Mouse (Mus musculus): Measurements from ENCODE around the gene Fbxl19. TPM values are rescaled to one million over a fixed set of nuclear protein-coding genes. Genes with fewer than 3 reads are reported as not detected.
"Not testable (repeated sequence)": the region's sequence is repeated elsewhere in the genome, so short reads cannot be mapped to it uniquely, and the experiment has no call there.

Gene Fbxl19
- polyA plus RNA-seq, 1 experiment from 2014 or later: 9.4 TPM

DNA sequence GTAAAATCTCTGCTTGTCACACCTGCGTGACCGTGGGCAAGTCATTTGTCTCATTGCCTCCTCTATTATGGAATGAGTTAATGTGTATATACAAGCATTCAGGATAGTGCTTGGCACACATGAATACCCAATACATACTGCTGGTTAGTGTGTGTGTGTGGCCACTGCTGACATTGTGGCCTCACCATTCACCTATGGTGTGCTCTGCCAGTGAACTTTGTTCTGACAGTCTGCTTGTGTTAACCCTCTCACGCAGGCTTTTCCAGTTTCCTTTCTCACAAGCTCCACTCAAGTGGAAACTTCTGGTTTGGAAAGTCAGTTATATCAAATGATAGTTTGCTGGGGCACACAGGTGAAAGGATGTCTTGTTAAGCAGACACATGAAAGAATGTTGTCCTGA, 33.3 kb upstream of the Fbxl19 start:
- no peak overlapping the region for H3K9ac ChIP-seq (replicated peaks)
- H3K27me3 ChIP-seq: no peaks in the 10 kb centered on the region
- H3K27ac ChIP-seq (replicated peaks): no peak overlapping the region
- no peak overlapping the region for H3K4me2 ChIP-seq (replicated peaks)
- H3K4me1 ChIP-seq: peaks cover 35% of the 10 kb centered on the region
- no peaks in the 10 kb centered on the region for H3K9me3 ChIP-seq
- WGBS: 86% methylated on average over 3 of the region's 3 CpGs
- ATAC-seq (replicated peaks): no peak
- H3K4me3 ChIP-seq: no peak overlapping the region
- 0 out of 2 replicates have a peak, but pooled peaks cover 5% of the 10 kb centered on the region for H3K36me3 ChIP-seq

- Histone ChIP-seq H3K4me3 (no peak overlapping the region), H3K9me3 (no peaks in the 10 kb centered on the region), H3K9ac (replicated peaks) (no peak overlapping the region), H3K4me2 (replicated peaks) (no peak overlapping the region), H3K27me3 (no peaks in the 10 kb centered on the region), H3K4me1 (peaks cover 35% of the 10 kb centered on the region), H3K36me3 (0 out of 2 replicates have a peak, but pooled peaks cover under 1% of the 10 kb centered on the region), H3K27ac (replicated peaks) (no peak overlapping the region)
- ATAC-seq (replicated peaks): no peak
- WGBS: 74% methylated on average over 3 of the region's 3 CpGs
These were observed 32.9 kb upstream of the Fbxl19 start for GRCm38 (mm10) chr7:127711456-127711855.

DNA sequence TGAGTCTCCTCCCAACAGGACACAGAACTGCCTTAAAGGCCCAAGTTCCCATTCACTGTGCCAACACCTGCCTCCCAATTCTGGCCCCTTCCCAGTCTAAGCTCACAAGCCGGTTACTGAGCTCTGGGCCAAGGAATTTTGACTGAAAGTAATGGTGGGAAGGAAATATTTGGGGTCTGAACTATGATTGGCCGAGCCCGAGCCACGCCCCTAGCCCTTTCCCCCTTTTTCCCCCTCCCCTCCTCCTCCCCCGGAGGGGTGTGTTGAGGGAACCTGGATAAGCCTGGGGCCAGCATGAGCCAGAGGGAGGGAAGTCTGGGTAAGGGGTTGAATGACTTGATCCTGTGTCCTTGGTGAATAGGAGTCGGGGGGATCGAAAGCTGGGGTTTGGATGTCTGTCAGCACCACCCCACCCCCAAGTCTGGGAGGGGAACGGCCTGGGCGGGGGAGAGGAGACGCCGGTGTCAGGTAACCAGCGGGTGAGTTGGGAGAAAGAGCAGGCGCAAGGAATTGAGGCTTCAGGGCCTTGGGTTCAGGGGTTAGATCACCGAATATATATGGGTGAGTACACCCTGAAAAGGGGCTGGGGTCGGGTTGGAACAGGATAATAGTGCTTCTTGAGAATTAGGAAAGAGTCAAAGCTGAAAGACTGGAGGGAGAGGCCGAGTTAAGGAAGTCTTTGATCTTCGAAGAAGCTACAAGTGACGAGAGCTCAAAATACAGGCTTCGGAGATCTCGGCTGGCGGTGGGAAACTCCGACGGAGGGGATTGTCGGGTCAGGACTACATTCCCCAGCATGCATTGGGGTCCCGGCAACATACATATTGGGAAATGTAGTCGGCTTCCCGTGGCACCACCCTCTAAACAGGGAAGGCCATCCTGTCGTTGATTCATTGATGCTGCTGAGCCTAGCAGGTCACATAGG, 31.6 kb upstream of the Fbxl19 start, which contains the start of gene Ctf1:
Ctf1 (plus strand) TSS at position 276 of the 925 bp plus-strand sequence.
- no peaks in the 10 kb centered on the region for H3K36me3 ChIP-seq
- H3K27me3 ChIP-seq: no peaks in the 10 kb centered on the region
- peak within 1 kb of the TSS; percentile 72 for H3K27ac ChIP-seq (replicated peaks)
- H3K9ac ChIP-seq (replicated peaks): 0 out of 2 replicates have a peak within 1 kb of the TSS, but pooled peaks have one; percentile 3
- H3K4me3 ChIP-seq: peak within 1 kb of the TSS; percentile 30
- ATAC-seq (replicated peaks): peak; percentile 73
- no peaks in the 10 kb centered on the region for H3K9me3 ChIP-seq
- H3K4me2 ChIP-seq (replicated peaks): peak within 1 kb of the TSS; percentile 44
- peaks cover 36% of the 10 kb centered on the region for H3K4me1 ChIP-seq
- WGBS: under 1% methylated on average over 28 of the region's 28 CpGs

GRCm38 (mm10) chr7:127714816-127715215, 29.5 kb upstream of the Fbxl19 start:
- H3K27ac ChIP-seq (replicated peaks): no peak overlapping the region
- 85% methylated on average over 4 of the region's 4 CpGs for WGBS
- H3K9me3 ChIP-seq: no peaks in the 10 kb centered on the region
- H3K4me2 ChIP-seq (replicated peaks): no peak overlapping the region
- no peaks in the 10 kb centered on the region for H3K36me3 ChIP-seq
- ATAC-seq (replicated peaks): no peak
- peaks cover 26% of the 10 kb centered on the region for H3K4me1 ChIP-seq
- H3K9ac ChIP-seq (replicated peaks): no peak overlapping the region
- no peaks in the 10 kb centered on the region for H3K27me3 ChIP-seq
- H3K4me3 ChIP-seq: no peak overlapping the region

DNA sequence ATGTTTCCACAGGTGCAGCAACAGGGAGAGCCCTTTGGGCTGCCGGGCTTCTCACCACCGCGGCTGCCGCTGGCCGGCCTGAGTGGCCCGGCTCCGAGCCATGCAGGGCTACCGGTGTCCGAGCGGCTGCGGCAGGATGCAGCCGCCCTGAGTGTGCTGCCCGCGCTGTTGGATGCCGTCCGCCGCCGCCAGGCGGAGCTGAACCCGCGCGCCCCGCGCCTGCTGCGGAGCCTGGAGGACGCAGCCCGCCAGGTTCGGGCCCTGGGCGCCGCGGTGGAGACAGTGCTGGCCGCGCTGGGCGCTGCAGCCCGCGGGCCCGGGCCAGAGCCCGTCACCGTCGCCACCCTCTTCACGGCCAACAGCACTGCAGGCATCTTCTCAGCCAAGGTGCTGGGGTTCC, 27.4 kb upstream of the Fbxl19 start:
- no peak overlapping the region for H3K27ac ChIP-seq (replicated peaks)
- peak overlapping the region; percentile 61 for H3K4me2 ChIP-seq (replicated peaks)
- ATAC-seq (replicated peaks): peak; percentile 35
- no peaks in the 10 kb centered on the region for H3K9me3 ChIP-seq
- H3K4me1 ChIP-seq: peaks cover 25% of the 10 kb centered on the region
- H3K36me3 ChIP-seq: no peaks in the 10 kb centered on the region
- peak overlapping the region; percentile 39 for H3K4me3 ChIP-seq
- 1% methylated on average over 41 of the region's 41 CpGs for WGBS
- H3K9ac ChIP-seq (replicated peaks): peak overlapping the region; percentile 45
- no peaks in the 10 kb centered on the region for H3K27me3 ChIP-seq

GRCm38 (mm10) chr7:127718339-127718738, 26.0 kb upstream of the Fbxl19 start:
- H3K9me3 ChIP-seq: no peaks in the 10 kb centered on the region
- no peak for ATAC-seq (replicated peaks)
- H3K4me3 ChIP-seq: no peak overlapping the region
- H3K9ac ChIP-seq (replicated peaks): no peak overlapping the region
- 90% methylated on average over 6 of the region's 6 CpGs for WGBS
- no peak overlapping the region for H3K27ac ChIP-seq (replicated peaks)
- H3K27me3 ChIP-seq: no peaks in the 10 kb centered on the region
- H3K4me1 ChIP-seq: peaks cover 13% of the 10 kb centered on the region
- H3K4me2 ChIP-seq (replicated peaks): no peak overlapping the region
- no peaks in the 10 kb centered on the region for H3K36me3 ChIP-seq

- H3K27me3 ChIP-seq: no peaks in the 10 kb centered on the region
- no peaks in the 10 kb centered on the region for H3K9me3 ChIP-seq
- no peak overlapping the region for H3K4me2 ChIP-seq (replicated peaks)
- 86% methylated on average over 6 of the region's 6 CpGs for whole genome bisulfite sequencing
- no peaks in the 10 kb centered on the region for H3K36me3 ChIP-seq
- no peak for ATAC-seq (replicated peaks)
- H3K4me3 ChIP-seq: no peak overlapping the region
- no peak overlapping the region for H3K9ac ChIP-seq (replicated peaks)
- peaks cover 12% of the 10 kb centered on the region for H3K4me1 ChIP-seq
- H3K27ac ChIP-seq (replicated peaks): no peak overlapping the region
These were observed 25.1 kb upstream of the Fbxl19 start for GRCm38 (mm10) chr7:127719258-127719657.

GRCm38 (mm10) chr7:127725490-127725889, 18.9 kb upstream of the Fbxl19 start:
- H3K36me3 ChIP-seq: no peaks in the 10 kb centered on the region
- no peak overlapping the region for H3K27ac ChIP-seq (replicated peaks)
- H3K4me1 ChIP-seq: no peaks in the 10 kb centered on the region
- no peak for ATAC-seq (replicated peaks)
- H3K9ac ChIP-seq (replicated peaks): no peak overlapping the region
- no peaks in the 10 kb centered on the region for H3K9me3 ChIP-seq
- H3K27me3 ChIP-seq: no peaks in the 10 kb centered on the region
- no peak overlapping the region for H3K4me2 ChIP-seq (replicated peaks)
- 32% methylated on average over 2 of the region's 2 CpGs for WGBS
- H3K4me3 ChIP-seq: no peak overlapping the region

DNA sequence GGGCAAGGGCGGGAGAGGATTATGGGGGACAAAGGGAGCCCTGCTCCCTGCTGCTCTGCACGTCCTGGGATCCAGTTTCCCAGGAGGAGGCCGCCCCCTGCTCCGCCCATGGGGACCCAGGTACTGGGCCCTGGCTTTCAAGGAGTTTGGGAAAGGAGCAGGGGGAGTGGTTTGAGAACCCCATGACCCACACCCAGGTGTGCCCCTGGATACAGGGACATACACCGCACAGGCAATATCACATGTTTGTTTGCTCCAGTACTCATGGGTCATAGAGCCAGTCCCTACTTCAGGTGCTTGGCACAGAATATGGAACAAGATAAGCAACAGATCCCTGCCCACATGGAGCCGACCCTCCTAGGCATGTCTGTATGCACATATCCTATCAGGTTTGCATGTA, 18.4 kb upstream of the Fbxl19 start:
- H3K4me1 ChIP-seq: no peaks in the 10 kb centered on the region

GRCm38 (mm10) chr7:127727898-127728297, 16.4 kb upstream of the Fbxl19 start:
- Histone ChIP-seq H3K36me3 (no peaks in the 10 kb centered on the region), H3K27me3 (no peaks in the 10 kb centered on the region), H3K27ac (replicated peaks) (no peak overlapping the region), H3K4me2 (replicated peaks) (no peak overlapping the region), H3K4me3 (no peak overlapping the region), H3K4me1 (no peaks in the 10 kb centered on the region), H3K9ac (replicated peaks) (no peak overlapping the region), H3K9me3 (no peaks in the 10 kb centered on the region)
- 84% methylated on average over 7 of the region's 7 CpGs for WGBS
- no peak for ATAC-seq (replicated peaks)

More for the DNA sequence above, 18.4 kb upstream of the Fbxl19 start:
- Histone ChIP-seq H3K27me3 (no peaks in the 10 kb centered on the region), H3K9me3 (no peaks in the 10 kb centered on the region), H3K27ac (replicated peaks) (no peak overlapping the region), H3K9ac (replicated peaks) (no peak overlapping the region), H3K4me3 (no peak overlapping the region), H3K4me2 (replicated peaks) (no peak overlapping the region), H3K36me3 (no peaks in the 10 kb centered on the region)
- ATAC-seq (replicated peaks): no peak
- 49% methylated on average over 6 of the region's 6 CpGs for WGBS

- 65% methylated on average over 4 of the region's 4 CpGs for WGBS
- Histone ChIP-seq H3K27me3 (no peaks in the 10 kb centered on the region), H3K36me3 (no peaks in the 10 kb centered on the region), H3K9me3 (no peaks in the 10 kb centered on the region), H3K4me1 (no peaks in the 10 kb centered on the region), H3K9ac (replicated peaks) (no peak overlapping the region), H3K4me3 (no peak overlapping the region), H3K27ac (replicated peaks) (no peak overlapping the region), H3K4me2 (replicated peaks) (no peak overlapping the region)
- no peak for ATAC-seq (replicated peaks)
These were observed 14.2 kb upstream of the Fbxl19 start for GRCm38 (mm10) chr7:127730170-127730569.

- no CpG with 5 or more reads among the region's 5 CpGs for WGBS
- H3K27me3 ChIP-seq; H3K27ac ChIP-seq (replicated peaks); H3K36me3 ChIP-seq; H3K4me2 ChIP-seq (replicated peaks); H3K4me3 ChIP-seq; H3K9me3 ChIP-seq; ATAC-seq (replicated peaks); H3K9ac ChIP-seq (replicated peaks); H3K4me1 ChIP-seq: not testable (repeated sequence)
These were observed 12.3 kb upstream of the Fbxl19 start, which contains the start of gene Ctf2 for GRCm38 (mm10) chr7:127732066-127732465. Gene Ctf2 (minus strand): TSS chr7:127732166.
